Mouse (Mus musculus): Measurements from ENCODE around the gene Nvl. TPM values are rescaled to one million over a fixed set of nuclear protein-coding genes. Genes with fewer than 3 reads are reported as not detected.
A peak's percentile ranks its signal among the peaks of the same experiment; 100 is the strongest.

Nvl gene
- total and polyA plus RNA-seq, 3 experiments = 19.9 to 38.4 (median 27.1) TPM

DNA sequence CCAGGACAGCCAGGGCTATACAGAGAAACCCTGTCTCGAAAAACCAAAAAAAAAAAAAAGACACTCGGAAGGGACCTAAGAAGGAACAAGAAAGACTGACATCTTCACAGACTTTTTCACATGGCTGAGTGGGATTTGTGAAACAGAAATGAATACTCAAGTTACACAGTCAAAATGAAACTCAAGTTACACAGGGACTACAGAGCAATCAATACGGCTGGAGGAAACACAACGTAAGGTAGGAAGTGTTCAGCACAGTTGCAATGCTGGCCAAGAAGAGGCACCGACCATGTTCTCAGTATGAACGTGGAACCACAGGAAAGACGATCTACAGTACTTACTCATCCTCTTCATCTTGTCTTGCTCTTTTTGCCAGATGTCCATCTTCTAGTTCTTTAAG, 5.3 kb downstream of the Nvl start:
- DNase-seq (ENCODE audit: extremely low read depth) = peak; percentile 90
- Histone ChIP-seq H3K4me2 (ENCODE audit: insufficient read depth, low read depth, poor library complexity, severe bottlenecking) (peak overlapping the region; percentile 21; the same call in 1 of the 2 replicates), H3K4me1 (ENCODE audit: control insufficient read depth in 1 of 2, insufficient read depth in 2 of 2) (peaks cover 7 to 51% of the 10 kb centered on the region in 2 experiments), H3K27me3 (replicated peaks) (no peaks in the 10 kb centered on the region), H3K9ac (ENCODE audit: insufficient read depth, low read depth) (peak overlapping the region; percentile 24; the same call in 1 of the 2 replicates), H3K9me3 (replicated peaks; ENCODE audit: low read length) (no peaks in the 10 kb centered on the region), H3K36me3 (replicated peaks in 1 of 2; ENCODE audit: control insufficient read depth in 1 of 2, insufficient read depth in 1 of 2, low read length in 1 of 2) (peaks cover 42 to 59% of the 10 kb centered on the region in 2 experiments), H3K27ac (ENCODE audit: insufficient read depth, low read depth) (peak overlapping the region; percentile 71), H3K79me2 (replicated peaks; ENCODE audit: control insufficient read depth, extremely low read depth, insufficient read depth, poor library complexity, severe bottlenecking) (peaks cover 44% of the 10 kb centered on the region), H3K4me3 (replicated peaks in 1 of 3; ENCODE audit: low read depth in 2 of 3, low read length in 2 of 3, poor library complexity in 1 of 3) (no peak overlapping the region)
- peak; percentile 64; the same call in 1 of the 2 replicates for TF ChIP-seq MAX (IDR thresholded peaks at IDR 0.05; ENCODE audit: low read length)
- no peak for TF ChIP-seq MAZ (IDR thresholded peaks at IDR 0.05; ENCODE audit: low read depth, low read length)
- no peak for TF ChIP-seq CTCF (conservative IDR thresholded peaks at IDR 0.05 in 1 of 2, IDR thresholded peaks at IDR 0.05 in 1 of 2; ENCODE audit: low read depth in 2 of 2, low read length in 2 of 2)
- TF ChIP-seq ZKSCAN1 (IDR thresholded peaks at IDR 0.05; ENCODE audit: borderline replicate concordance, low read depth, low read length) = no peak
- TF ChIP-seq ZNF384 (IDR thresholded peaks at IDR 0.05; ENCODE audit: low read depth, low read length) = peak; percentile 91
- no peak for TF ChIP-seq ZMIZ1 (IDR thresholded peaks at IDR 0.05; ENCODE audit: low read depth, low read length)
- TF ChIP-seq MEF2A (IDR thresholded peaks at IDR 0.05; ENCODE audit: borderline replicate concordance, low read depth, low read length) = peak; percentile 65; the same call in 1 of the 2 replicates
- peak; percentile 76 for TF ChIP-seq TCF12 (IDR thresholded peaks at IDR 0.05; ENCODE audit: low read depth, low read length)
- no peak for TF ChIP-seq CHD2 (IDR thresholded peaks at IDR 0.05; ENCODE audit: low read length)
- TF ChIP-seq GABPA (IDR thresholded peaks at IDR 0.05; ENCODE audit: insufficient replicate concordance, low read depth, low read length) = no peak
- no peak for TF ChIP-seq UBTF (IDR thresholded peaks at IDR 0.05; ENCODE audit: low read depth, low read length)
- peak; percentile 94 for TF ChIP-seq EP300 (IDR thresholded peaks at IDR 0.05; ENCODE audit: low read length)
- peak; percentile 85 for TF ChIP-seq TBP (conservative IDR thresholded peaks at IDR 0.05; ENCODE audit: low read depth, low read length)
- TF ChIP-seq JUND (conservative IDR thresholded peaks at IDR 0.05; ENCODE audit: low read depth, low read length) = peak; percentile 98
- no peak; the same call in 1 of the 2 replicates for TF ChIP-seq HCFC1 (IDR thresholded peaks at IDR 0.05; ENCODE audit: low read depth, low read length)
- TF ChIP-seq ELF1 (IDR thresholded peaks at IDR 0.05; ENCODE audit: low read depth, low read length) = peak; percentile 65
- TF ChIP-seq JUN (IDR thresholded peaks at IDR 0.05; ENCODE audit: insufficient read depth, low read depth, low read length) = peak; percentile 95
- TF ChIP-seq ETS1 (conservative IDR thresholded peaks at IDR 0.05; ENCODE audit: low read depth, low read length) = peak; percentile 93
- no peak for TF ChIP-seq RAD21 (IDR thresholded peaks at IDR 0.05; ENCODE audit: low read depth, low read length)
- no peak for TF ChIP-seq KAT2A (IDR thresholded peaks at IDR 0.05; ENCODE audit: insufficient replicate concordance, low read length)
- TF ChIP-seq SIN3A (IDR thresholded peaks at IDR 0.05; ENCODE audit: low read length) = 0 out of 2 replicates have a peak, but pooled peaks have one; percentile 33
- TF ChIP-seq NRF1 (IDR thresholded peaks at IDR 0.05; ENCODE audit: low read depth, low read length) = no peak
- peak; percentile 95 for TF ChIP-seq MYC (IDR thresholded peaks at IDR 0.05; ENCODE audit: low read depth, low read length)
- peak; percentile 75 for TF ChIP-seq BHLHE40 (IDR thresholded peaks at IDR 0.05; ENCODE audit: low read depth, low read length)
- peak; percentile 58 for TF ChIP-seq POLR2A (IDR thresholded peaks at IDR 0.05; ENCODE audit: low read depth, low read length)
- TF ChIP-seq IRF4 (IDR thresholded peaks at IDR 0.05; ENCODE audit: low read depth, low read length) = peak; percentile 99
- TF ChIP-seq MXI1 (IDR thresholded peaks at IDR 0.05; ENCODE audit: low read depth, low read length) = peak; percentile 60; the same call in 1 of the 2 replicates
- no peak for TF ChIP-seq E2F4 (IDR thresholded peaks at IDR 0.05; ENCODE audit: insufficient replicate concordance, low read depth, low read length)
- no peak for TF ChIP-seq POLR2AphosphoS2 (IDR thresholded peaks at IDR 0.05; ENCODE audit: low read depth, low read length)
- in situ Hi-C loops (cut with MboI; ENCODE audit: low pct_ligation_motif_present, low pct_unique_long_range_greater_than_20kb, low sequenced_read_pairs) (no loop called here), dilution Hi-C loops (cut with MboI; ENCODE audit: extremely low pct_ligation_motif_present, extremely low pct_unique_long_range_greater_than_20kb, low sequenced_read_pairs) (no loop called here)
